Mouse (Mus musculus) heart, postnatal 10 days (tissue): ENCODE measurements at regions not wholly inside any gene's neighbourhood (a gene's known extent, or its start where the extent isn't known, plus 50 kb on each side); places are given as distances from the start of the nearest gene placed in this dataset.

Experiments
- DNase-seq, 2 experiments: peaks; one replicate each; pipeline ENCODE4 v3.0.0; 2021
- intact Hi-C: fragments of 180-260 bp; cut with DNase I; formaldehyde crosslinking; loops from one replicate; pipeline ENCODE4 v1.15.1; 2025

DNA sequence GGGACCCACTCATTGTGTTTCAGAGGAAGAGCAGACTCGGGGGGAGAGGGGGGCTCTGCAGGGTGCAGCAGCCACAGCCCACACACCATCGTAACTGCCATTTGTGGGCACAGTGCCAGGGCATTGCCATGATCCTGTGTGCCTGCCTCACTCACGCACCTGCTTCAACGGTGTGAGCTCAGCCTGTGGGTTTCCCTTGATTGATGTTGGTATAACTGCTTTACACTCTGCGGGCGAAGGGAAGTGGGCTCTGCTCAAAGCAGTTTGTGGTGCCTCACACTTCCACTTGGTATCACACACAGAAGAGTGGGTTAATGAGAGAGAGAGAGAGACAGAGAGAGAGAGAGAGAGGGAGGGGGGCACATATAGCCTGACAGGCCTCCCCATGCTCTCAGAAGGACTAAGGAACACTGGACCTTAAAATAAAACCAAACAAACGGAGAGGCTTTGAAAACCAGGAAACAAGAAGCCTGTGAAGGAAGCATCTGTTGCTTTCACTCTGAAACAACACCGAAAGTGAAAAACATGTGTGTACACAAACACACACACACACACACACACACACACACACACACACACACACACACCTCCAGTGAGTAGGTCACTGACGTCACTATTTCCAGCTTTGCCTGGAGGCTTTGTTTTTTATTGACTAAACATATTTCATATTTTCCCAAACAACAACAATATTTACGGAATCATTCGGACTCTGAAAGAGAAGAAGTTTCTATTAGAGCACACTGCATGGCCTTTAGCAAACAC is 255.4 kb downstream of the Gm11361 start:
- intact Hi-C loops = loop anchor here (5.0 kb wide), 1 partner anchor 440 kb away; the partner anchor contains the start of gene Sox4
- peak; percentile 37 to 44 for DNase-seq

DNA sequence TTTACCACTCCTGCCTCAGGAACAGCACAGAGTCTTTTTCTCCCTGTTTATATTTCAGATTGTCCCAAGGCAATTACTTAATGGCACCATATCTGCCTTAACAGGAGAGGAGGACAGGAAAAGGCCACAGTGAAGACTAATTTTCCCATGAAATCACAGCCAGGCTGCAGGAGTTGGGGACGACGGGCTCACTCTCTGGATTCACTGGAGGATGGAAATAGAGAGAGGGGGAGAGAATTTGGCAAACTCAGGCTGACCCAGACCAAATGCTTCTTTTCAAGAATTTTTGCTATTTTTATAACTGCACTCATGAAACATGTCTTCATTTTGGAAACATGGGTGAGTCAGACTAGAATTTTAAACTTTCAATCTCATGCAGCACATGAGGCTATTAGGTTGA is 250.9 kb downstream of the Gm11361 start:
- intact Hi-C loops = loop anchor here (5.0 kb wide), 1 partner anchor 91 kb away; no protein-coding TSS in a partner anchor
- peak in 1 of 2 experiments; percentile 54 for DNase-seq

DNA sequence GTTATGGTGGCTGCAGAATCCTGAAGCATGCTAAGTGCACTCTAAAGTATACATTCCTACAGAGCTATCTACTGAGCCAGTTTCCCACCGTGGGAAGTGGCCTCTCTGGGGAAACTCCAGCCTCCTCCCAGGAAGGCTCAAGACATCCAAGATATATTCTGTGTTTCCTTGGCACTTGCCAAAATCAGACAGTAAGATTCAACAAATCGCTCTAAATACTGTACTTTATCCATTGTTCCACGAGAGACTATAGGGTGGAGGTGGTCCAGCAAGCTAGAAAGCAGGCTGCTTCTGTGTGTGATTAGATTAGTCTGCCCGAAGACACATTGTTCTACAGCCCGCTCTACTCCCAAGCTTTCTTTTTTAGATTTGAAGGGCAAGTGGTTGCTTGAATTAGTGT is 250.5 kb downstream of the Gm11361 start:
- DNase-seq = peak; percentile 38 to 41
- intact Hi-C loops = loop anchor here (5.0 kb wide), 1 partner anchor 90 kb away; no protein-coding TSS in a partner anchor

DNA sequence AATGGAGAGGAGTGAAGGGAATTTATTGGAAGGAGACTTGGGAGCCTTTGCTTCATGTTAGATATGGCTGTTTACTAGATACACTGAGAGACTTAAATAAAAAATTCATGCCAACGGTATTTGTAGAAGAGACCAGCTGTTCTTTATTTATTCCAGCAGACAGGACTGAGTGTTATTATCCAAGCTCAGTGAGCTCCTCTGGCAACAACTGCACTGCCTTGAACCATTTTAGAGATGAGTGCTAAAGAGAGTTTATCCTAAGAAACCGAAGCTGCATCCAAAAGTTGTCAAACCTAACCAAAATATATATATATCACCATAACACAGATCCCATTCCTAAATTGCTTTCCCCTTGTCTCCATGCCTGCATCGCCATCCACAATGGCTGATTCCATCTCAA is 247.0 kb downstream of the Gm11361 start:
- intact Hi-C loops = loop anchor here (5.0 kb wide), 1 partner anchor 213 kb away; no protein-coding TSS in a partner anchor
- no peak for DNase-seq

DNA sequence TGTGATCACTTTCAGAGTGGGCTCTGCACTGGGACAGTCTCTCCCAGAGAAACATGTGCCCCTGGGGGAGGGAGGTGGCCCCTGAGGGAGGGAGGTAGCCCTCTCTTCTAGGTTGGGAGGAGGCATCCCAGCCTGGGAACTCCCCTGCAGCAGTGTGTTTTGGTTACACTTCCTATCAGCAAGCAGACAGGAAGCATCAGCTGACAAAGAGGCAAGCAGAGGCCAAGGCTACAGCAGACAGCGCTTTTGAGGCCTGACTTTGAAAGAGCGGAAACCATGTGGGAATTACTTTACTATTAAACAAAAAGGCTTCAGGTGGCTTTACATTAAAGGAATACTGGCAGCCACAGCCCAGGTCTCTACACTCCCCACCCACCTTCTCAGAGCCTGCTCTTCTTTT is 244.8 kb downstream of the Gm11361 start:
- DNase-seq = peak; percentile 62 to 70
- intact Hi-C loops = loop anchor here (5.0 kb wide), 1 partner anchor 215 kb away; no protein-coding TSS in a partner anchor

DNA sequence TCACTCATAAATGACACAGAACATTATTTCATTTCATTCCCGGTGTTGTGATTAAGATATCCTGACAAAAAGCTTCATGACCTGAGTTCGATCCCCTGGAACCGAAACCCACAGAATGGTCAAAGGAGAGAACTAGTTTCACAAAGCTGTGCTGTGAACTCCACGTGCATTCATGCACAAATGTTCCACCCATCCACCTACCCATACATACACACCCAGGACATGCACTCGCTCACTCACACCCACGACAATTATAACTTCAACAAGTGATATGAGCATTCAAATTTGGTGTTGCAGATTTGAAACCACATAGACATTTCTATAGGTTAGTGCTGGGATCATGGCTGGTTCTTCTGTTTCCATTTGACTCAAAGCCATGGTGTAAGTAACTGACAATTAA is 243.4 kb downstream of the Gm11361 start:
- intact Hi-C loops = loop anchor here (5.0 kb wide), 1 partner anchor 217 kb away; no protein-coding TSS in a partner anchor
- DNase-seq = no peak

DNA sequence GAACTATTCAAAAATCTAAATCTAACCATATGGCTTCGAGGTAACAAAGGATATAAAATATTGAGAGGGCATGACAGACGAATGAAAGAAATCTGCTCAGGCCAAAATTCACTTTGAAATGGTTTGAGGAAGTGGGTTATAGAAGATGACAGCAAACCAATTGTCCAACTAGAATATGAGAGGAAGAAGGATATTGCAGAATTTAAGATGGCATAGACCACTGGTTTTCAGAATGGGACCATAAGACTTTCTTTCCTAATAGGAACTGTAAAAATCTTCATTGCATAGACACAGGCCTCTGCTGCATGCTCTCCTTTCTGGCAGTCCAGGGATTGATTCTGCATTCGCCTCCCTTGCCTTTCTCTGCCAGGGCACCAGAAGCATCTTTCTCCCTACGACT is 240.2 kb downstream of the Gm11361 start:
- DNase-seq = no peak
- intact Hi-C loops = no loop called here

DNA sequence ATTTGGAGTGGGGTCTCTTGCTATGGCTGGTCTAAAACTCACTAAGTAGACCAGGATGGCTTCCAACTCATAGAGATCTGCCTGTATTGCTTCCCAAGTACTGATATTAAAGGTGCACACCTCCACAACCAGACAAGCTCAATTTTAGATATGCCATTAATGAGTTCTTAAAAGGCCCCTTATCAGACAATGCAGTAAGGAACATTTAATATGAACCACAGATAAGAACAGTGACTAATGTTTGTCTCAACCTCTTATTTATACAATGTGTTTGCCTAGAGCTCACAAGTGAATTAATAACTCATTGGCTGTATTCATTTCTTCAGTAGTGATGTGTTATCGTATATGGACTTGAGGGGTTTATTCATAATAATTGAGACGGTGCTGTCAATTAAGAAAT is 234.7 kb downstream of the Gm11361 start:
- no peak for DNase-seq
- intact Hi-C loops = no loop called here

DNA sequence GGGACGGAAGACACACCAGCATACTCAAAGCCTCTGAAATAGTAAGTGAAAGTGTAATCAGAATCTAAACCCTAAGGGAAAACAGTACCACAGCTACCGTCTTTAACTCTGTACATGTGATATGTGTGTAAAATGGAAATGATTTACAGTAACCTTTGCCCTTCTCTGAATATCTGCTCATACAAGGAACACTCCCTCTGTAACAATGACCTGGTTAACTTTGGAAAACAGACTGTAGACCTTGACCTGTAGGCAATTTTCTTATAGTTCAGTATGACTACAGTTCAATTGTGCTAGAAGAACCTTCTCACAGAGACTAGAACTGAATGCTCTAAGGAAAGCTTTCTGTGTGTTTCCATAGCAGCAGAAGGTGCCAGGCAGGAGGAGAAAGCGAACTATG is 226.4 kb downstream of the Gm11361 start:
- intact Hi-C loops = no loop called here
- DNase-seq = no peak

DNA sequence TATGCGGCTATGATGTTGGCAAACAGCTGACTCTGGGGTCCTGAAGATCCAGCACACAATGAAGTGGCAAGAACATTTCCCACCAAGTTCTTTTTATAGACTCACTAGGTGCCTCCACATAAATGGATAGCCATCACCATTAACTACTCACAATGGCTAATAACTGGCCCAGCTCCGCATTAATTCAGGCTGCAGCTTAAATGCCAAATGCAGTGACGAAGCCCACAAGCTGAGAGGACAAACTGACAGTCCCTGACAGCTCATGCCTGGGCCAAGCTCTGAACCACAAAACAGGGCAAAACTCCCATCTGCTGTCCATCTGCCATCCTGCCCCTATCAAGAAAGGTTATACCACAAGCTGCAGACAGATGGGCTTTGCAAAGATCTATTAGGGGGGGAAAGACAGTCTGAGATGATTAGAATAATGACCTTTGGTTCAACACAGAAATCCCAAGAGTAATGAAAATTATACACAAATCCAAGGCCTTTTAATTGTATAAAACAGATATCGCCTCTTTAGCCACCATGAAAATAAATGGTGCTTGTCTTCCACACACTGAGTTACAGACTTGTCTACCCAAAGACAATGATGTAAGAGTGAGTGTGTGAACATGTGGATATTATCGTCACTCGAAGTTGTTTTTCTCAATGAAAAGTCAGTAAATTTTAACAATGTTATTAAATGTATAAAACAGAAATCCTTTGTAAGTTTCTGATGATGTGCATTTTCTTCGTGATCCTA is 224.1 kb downstream of the Gm11361 start:
- intact Hi-C loops = no loop called here
- DNase-seq = no peak

DNA sequence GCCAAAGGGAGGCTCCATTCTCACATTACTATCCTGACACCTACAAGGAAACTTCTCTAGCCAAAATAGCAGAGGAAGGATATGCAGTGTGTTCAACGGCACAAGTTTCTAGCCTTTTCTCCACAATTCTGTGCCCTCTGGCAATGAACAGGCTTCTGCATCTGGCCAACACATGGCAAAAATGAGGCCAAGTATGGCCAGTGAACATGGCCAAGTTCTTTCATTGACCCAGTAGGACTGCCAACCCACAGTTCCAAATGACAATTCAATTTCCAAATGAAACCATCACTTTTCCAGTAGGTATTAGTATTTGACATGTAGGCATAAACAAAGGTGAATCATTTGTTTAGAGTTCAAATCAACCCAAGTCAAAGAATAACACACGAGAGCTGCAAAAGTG is 208.8 kb downstream of the Gm11361 start:
- intact Hi-C loops = no loop called here

DNA sequence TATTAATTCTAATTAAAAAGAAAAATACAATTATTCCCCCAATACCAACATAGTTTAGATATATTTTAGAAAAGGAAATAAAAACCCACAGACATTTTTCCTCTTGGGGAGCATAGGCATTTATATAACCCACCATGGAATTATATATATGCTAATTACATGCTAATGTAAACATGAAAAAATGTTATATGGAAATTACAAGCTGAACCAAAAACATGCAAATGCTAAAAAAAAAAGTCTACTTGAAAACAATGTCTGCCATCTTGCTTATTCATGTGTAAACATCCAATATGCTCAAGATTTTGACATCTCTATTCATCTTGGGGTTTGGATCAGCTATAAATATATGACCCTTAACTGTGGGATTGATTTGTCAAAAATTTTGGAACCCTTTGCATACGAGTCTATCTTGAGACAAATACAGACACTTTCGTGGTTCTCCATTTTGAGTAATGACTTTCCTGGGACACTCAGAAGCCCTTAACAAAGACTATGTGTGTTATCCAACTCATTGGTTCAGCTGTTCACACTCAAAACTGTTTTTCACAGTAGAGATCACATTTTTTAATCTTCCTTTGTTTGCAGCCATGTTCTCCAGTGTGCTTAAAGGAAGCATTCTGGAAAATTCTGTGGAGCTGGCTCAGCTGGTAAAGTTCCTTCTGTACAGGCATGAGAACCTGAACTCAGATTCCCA is 208.0 kb downstream of the Gm11361 start:
- intact Hi-C loops = no loop called here
- DNase-seq = no peak

More for the DNA sequence above, 208.8 kb downstream of the Gm11361 start:
- DNase-seq = no peak

DNA sequence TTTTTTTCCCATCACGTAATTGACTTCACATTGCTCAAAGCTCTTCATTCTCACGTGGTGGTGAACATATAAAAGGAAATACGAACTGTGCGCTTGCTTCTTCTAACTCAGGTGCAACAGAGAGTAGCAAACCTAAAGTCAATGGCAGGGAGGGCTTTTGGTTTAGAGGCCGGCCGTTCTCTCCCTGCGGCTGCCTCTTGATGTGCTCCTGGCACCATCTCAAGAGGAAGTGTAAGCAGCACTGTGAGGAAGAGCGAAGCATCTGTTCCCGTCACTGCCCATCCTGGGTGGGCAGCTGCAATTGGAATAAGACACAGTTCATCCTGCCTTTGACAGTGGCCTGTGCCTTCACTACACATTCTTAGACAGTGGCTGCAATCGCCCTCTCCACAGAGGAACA is 204.0 kb downstream of the Gm11361 start:
- intact Hi-C loops = no loop called here
- DNase-seq = no peak

DNA sequence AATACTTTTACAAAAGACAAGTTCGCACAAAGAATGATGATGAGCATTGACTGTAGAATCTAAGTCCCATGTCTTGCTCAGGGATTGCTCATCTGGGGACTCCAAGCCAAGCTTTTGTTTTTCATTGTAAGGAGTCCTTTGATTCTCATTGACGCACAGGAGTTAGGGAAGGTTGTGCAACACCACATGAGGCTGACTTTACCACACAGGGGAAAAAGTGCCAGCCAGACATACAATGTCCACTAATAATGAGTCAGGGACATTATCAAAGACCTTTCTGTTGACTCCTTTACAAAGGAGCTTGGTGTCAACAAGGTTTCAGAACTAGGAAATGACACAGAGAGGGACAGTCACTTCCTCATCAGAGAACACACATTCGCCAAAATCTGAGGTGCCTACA is 200.1 kb downstream of the Gm11361 start:
- intact Hi-C loops = no loop called here
- no peak for DNase-seq

DNA sequence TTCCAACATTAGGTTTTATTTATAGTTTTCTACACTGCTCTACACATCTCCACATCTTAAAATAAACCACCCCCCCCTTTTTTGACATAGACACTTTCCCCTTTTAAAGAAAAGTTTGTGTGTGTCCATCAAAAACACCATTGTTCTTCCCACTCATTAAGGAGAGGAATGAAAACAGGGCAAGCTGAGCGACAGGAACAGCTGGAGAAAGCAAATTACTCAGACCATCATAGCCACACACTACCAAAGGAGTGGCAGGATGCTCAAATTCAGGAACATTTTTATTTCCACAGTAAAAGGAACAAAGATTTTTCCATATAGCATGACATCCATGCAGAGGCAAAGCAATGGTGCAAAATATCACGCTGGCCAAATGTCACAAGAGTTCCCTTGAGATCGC is 198.6 kb downstream of the Gm11361 start:
- DNase-seq = no peak
- intact Hi-C loops = no loop called here

DNA sequence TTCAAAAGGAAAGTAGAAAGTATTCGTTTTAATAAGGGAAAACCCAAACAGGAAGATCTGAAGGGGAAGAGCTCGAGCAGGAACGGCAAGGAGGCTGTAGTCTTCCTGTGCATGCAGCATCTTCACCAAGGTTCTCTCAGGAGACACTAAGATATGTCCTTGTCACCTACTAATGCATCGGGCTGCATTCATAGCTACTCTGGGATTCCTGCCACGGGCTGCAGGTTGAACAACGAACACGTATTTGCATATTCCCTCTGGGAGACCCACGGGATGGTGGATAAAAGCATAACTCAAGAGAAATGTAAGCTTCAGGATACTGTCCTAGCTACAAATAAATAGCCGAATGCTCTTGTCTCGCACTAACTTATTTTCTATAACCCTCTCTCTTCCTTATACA is 197.7 kb downstream of the Gm11361 start:
- no peak for DNase-seq
- intact Hi-C loops = no loop called here

DNA sequence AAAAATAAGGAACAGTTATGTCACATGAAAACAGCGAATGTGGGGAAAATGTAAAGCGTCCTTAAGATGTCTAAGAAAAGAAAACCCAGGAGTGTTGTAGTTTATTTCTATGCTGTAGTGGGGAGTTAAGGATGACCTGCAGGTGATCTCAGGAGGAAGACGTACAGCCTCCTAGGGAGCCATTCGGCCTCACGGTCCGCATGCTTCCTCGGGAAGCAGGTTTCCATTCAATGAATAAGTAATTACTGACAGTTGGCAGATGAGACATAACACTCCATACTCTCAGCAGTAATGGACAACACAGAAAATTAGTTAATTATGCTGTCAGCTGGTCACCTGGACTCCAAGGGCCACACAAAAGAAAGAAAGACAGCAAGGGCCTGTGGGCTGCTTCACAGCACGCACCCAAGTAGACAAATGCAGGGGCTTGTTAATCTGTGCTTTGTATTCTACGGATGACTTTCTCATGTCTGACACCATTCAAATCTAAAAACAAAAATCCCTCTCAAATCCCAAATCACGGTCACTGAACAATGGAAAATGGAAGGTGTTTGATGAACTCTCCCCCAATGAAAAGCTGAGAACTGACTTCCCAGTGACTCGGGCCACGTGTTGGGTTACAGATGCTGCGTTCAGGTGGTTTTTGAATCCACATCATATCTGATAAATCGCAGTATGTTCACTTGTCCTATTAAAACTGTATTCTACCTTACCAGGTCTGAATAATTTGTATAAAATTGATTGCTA is 193.5 kb downstream of the Gm11361 start:
- DNase-seq = no peak
- intact Hi-C loops = no loop called here

DNA sequence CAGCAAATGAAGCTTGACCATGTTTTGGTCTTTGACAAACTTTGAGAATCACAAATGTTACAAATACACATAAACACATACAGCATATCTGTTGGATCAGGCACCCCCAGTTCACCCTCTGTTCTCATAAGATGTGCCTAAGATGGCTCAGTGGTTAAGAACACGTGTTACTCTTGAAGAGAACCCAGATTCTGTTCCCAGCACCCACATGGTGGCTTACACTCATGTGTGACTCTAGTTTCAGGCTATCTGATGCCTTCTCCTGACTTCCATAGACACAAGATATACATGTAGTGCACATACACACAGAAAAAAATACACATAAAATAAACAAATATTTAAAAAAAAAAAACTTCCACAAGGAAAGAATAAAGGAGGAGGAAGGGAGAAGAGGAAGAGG is 191.7 kb downstream of the Gm11361 start:
- DNase-seq = no peak

DNA sequence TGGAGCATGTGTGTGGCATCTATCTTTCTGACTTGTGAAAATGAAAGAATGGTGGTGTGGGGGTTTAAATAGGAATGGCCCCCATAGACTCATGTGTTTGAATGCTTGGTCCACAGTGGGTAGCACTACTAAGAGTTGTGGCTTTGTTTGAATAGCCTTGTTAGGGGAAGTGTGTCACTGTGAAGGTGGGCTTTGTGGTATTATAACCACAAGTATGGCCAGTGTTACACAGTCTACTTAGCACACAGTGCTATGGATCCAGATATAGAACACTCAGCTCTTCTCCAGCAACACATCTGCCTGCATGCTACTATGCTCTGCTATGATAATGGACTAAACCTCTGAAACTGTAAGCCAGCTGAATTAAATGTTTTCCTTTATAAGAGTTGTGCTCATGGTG is 184.9 kb downstream of the Gm11361 start:
- DNase-seq = no peak
- intact Hi-C loops = no loop called here

More for the DNA sequence above, 191.7 kb downstream of the Gm11361 start:
- intact Hi-C loops = no loop called here

DNA sequence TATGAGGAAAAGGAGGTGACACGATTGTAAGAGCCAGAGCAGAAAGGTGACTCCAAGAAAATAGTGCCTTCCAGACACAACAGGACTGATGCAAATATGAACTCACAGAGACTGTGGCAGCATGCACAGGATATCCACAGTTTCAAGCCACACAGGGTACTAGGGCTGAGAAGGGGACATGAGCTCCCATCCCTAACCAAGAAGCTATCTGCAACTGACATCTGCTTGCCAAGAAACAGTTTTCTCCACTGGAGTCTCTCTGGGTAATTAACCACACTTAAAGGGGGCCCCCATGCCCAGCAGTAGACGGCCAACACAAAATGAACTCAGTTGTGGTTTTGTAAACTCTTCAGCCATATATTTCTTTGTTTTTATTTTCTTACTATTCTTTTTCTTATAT is 176.1 kb downstream of the Gm11361 start:
- DNase-seq = no peak
- intact Hi-C loops = no loop called here

DNA sequence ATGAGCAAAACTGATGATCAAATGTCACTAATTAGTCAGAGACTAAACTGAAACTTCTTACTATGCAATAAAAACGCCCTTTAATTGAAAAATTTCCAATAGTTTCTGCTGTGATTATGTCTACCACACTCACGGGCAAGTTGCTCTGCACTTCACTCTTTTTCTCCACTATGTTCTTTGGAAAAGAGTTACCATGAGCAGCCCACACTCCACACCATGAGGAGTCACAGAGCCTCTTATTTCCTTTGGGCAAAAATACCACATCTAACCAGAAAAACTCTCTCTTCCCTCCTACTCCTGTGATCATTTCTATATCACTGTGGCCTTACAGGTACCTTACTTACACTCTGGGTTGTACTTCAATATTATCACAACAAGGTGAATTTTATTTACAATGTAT is 174.7 kb downstream of the Gm11361 start:
- intact Hi-C loops = no loop called here
- DNase-seq = no peak
